Mouse (Mus musculus) gastrocnemius, adult 2 months (tissue): ENCODE data around the gene Abhd5. TPM values are rescaled to one million over a fixed set of nuclear protein-coding genes. Genes with fewer than 3 reads are reported as not detected.

ENCODE experiments used
- DNase-seq: peaks from one replicate; pipeline ENCODE4 v3.0.0; 2022
- H3K27ac ChIP-seq: fragments of 200-600 bp; 2 replicates; pipeline ENCODE4 v1.8.1; 2022; ENCODE audit warnings: mild to moderate bottlenecking
- H3K4me3 ChIP-seq: fragments of 200-600 bp; 2 replicates; pipeline ENCODE4 v1.8.1; 2022; ENCODE audit warnings: mild to moderate bottlenecking, moderate library complexity
- CTCF ChIP-seq: fragments of 200-600 bp; IDR thresholded peaks from 2 replicates; pipeline ENCODE4 v1.8.1; 2022; ENCODE audit warnings: antibody characterized with exemption, mild to moderate bottlenecking, moderate library complexity
- intact Hi-C: fragments of 180-260 bp; cut with DNase I; formaldehyde crosslinking; loops from one replicate; pipeline ENCODE4 v1.15.1; 2025
- total RNA-seq, 2 experiments: library from RNA; stranded (reverse); gene quantifications; 2 replicates each; pipeline ENCODE4 v1.2.3; 2021

Gene Abhd5
- total RNA-seq, 2 experiments from 2014 or later, result 41.2 to 53.5 TPM

GRCm38 (mm10) chr9:122395816-122396215, 44.4 kb downstream of the Abhd5 start:
- DNase-seq, result no peak
- no peak for TF ChIP-seq CTCF
- intact Hi-C loops, result no loop called here
- H3K27ac ChIP-seq, result no peak overlapping the region
- H3K4me3 ChIP-seq, result no peak overlapping the region

GRCm38 (mm10) chr9:122397156-122397555, 45.7 kb downstream of the Abhd5 start:
- intact Hi-C loops, result no loop called here
- no peak for DNase-seq
- TF ChIP-seq CTCF, result no peak
- no peak overlapping the region for H3K4me3 ChIP-seq
- no peak overlapping the region for H3K27ac ChIP-seq

- DNase-seq, result no peak
- intact Hi-C loops, result no loop called here
- H3K27ac ChIP-seq, result no peak overlapping the region
- no peak for TF ChIP-seq CTCF
- H3K4me3 ChIP-seq, result no peak overlapping the region
Measured at GRCm38 (mm10) chr9:122398746-122399145, 47.3 kb downstream of the Abhd5 start.

- intact Hi-C loops, result no loop called here
- DNase-seq, result no peak
- TF ChIP-seq CTCF, result no peak
- Histone ChIP-seq H3K4me3 (no peak overlapping the region), H3K27ac (no peak overlapping the region)
Measured at GRCm38 (mm10) chr9:122401239-122401638, 49.8 kb downstream of the Abhd5 start.

- intact Hi-C loops, result no loop called here
Measured at GRCm38 (mm10) chr9:122410437-122411175, 59.2 kb downstream of the Abhd5 start.

GRCm38 (mm10) chr9:122414648-122415047, 63.2 kb downstream of the Abhd5 start:
- Histone ChIP-seq H3K27ac (no peak overlapping the region), H3K4me3 (no peak overlapping the region)
- TF ChIP-seq CTCF, result no peak
- intact Hi-C loops, result no loop called here
- DNase-seq, result no peak

More at GRCm38 (mm10) chr9:122410437-122411175, 59.2 kb downstream of the Abhd5 start:
- no peak overlapping the region for H3K27ac ChIP-seq
- H3K4me3 ChIP-seq, result no peak overlapping the region
- DNase-seq, result no peak
- TF ChIP-seq CTCF, result no peak

- intact Hi-C loops, result no loop called here
- no peak for TF ChIP-seq CTCF
- no peak overlapping the region for H3K4me3 ChIP-seq
- no peak for DNase-seq
- H3K27ac ChIP-seq, result no peak overlapping the region
Measured at GRCm38 (mm10) chr9:122415056-122415775, 63.8 kb downstream of the Abhd5 start.

GRCm38 (mm10) chr9:122416617-122417016, 65.2 kb downstream of the Abhd5 start:
- no peak for DNase-seq
- H3K27ac ChIP-seq, result no peak overlapping the region
- TF ChIP-seq CTCF, result no peak
- intact Hi-C loops, result no loop called here
- no peak overlapping the region for H3K4me3 ChIP-seq

- no peak for DNase-seq
- intact Hi-C loops, result no loop called here
- no peak overlapping the region for H3K4me3 ChIP-seq
- peak overlapping the region; percentile 28; the same call in 1 of the 2 replicates for H3K27ac ChIP-seq
- TF ChIP-seq CTCF, result no peak
Measured at GRCm38 (mm10) chr9:122420195-122420756, 68.9 kb downstream of the Abhd5 start.

GRCm38 (mm10) chr9:122420772-122421764, 69.7 kb downstream of the Abhd5 start:
- DNase-seq, result peak; percentile 70
- Histone ChIP-seq H3K4me3 (no peak overlapping the region), H3K27ac (peak overlapping the region; percentile 28; the same call in 1 of the 2 replicates)
- TF ChIP-seq CTCF, result peak; percentile 82
- intact Hi-C loops, result no loop called here

- no peak overlapping the region for H3K27ac ChIP-seq
- no peak overlapping the region for H3K4me3 ChIP-seq
- intact Hi-C loops, result no loop called here
- DNase-seq, result no peak
- no peak for TF ChIP-seq CTCF
Measured at GRCm38 (mm10) chr9:122421911-122422310, 70.5 kb downstream of the Abhd5 start.

GRCm38 (mm10) chr9:122422706-122423105, 71.3 kb downstream of the Abhd5 start:
- intact Hi-C loops, result no loop called here
- no peak for TF ChIP-seq CTCF
- no peak overlapping the region for H3K27ac ChIP-seq
- no peak for DNase-seq
- H3K4me3 ChIP-seq, result no peak overlapping the region
